Comparison of ENCODE assay signal across 24 mouse cellular contexts in genomic region chr16:22390348-22390897, GRCm38 (mm10). TPM values are rescaled to one million over a fixed set of nuclear protein-coding genes. Genes with fewer than 3 reads are reported as not detected.
DNase-seq lines count a peak whose midpoint lies in the region; ATAC-seq and TF ChIP-seq lines count a peak whose summit lies in the region.
"Had no signal": no experiment of that assay in that cellular context is flagged by ENCODE, and none has a peak within 500 bp of the region (broad histone marks: within the 10 kb centered on the region; RNA-seq: fewer than 3 reads in every experiment).

No protein-coding gene starts in this region.

- peak overlapping the region; percentile 70 for H3K27ac ChIP-seq in forebrain, postnatal 0 days (ENCODE audit: low read depth, low read length)
- H3K27ac ChIP-seq in forebrain, embryonic 14.5 days (ENCODE audit: low read depth, low read length), result no peak overlapping the region
- H3K27ac ChIP-seq in neural tube, embryonic 13.5 days (replicated peaks), result peak overlapping the region; percentile 54
- 0 out of 2 replicates have a peak overlapping the region, but pooled peaks have one; percentile 14 for H3K27ac ChIP-seq in limb, embryonic 12.5 days
- no peak overlapping the region for H3K27ac ChIP-seq in kidney, embryonic 16.5 days (ENCODE audit: low read length)
- H3K27ac ChIP-seq: embryonic facial prominence, embryonic 12.5 days; forebrain, embryonic 13.5 days; hindbrain, embryonic 14.5 days; kidney, postnatal 0 days; liver, embryonic 13.5 days; midbrain, embryonic 12.5 days had no signal

- no peak overlapping the region for H3K4me2 ChIP-seq in forebrain, postnatal 0 days (ENCODE audit: low read depth)
- no peak overlapping the region for H3K4me2 ChIP-seq in forebrain, embryonic 14.5 days (ENCODE audit: low read length)
- H3K4me2 ChIP-seq in neural tube, embryonic 13.5 days, result no peak overlapping the region
- H3K4me2 ChIP-seq in limb, embryonic 12.5 days, result no peak overlapping the region
- H3K4me2 ChIP-seq in kidney, embryonic 16.5 days (replicated peaks; ENCODE audit: low read depth, low read length), result no peak overlapping the region
- H3K4me2 ChIP-seq: embryonic facial prominence, embryonic 12.5 days; forebrain, embryonic 13.5 days; hindbrain, embryonic 14.5 days; liver, embryonic 13.5 days; midbrain, embryonic 12.5 days had no signal

- H3K36me3 ChIP-seq in forebrain, postnatal 0 days (ENCODE audit: insufficient read depth), result no peaks in the 10 kb centered on the region
- H3K36me3 ChIP-seq in forebrain, embryonic 14.5 days (ENCODE audit: control insufficient read depth, insufficient read depth, low read length), result no peaks in the 10 kb centered on the region
- no peaks in the 10 kb centered on the region for H3K36me3 ChIP-seq in neural tube, embryonic 13.5 days
- H3K36me3 ChIP-seq in limb, embryonic 12.5 days, result peaks cover 54% of the 10 kb centered on the region
- peaks cover 22% of the 10 kb centered on the region; the same call in 1 of the 2 replicates for H3K36me3 ChIP-seq in kidney, embryonic 16.5 days (ENCODE audit: insufficient read depth, low read length)
- H3K36me3 ChIP-seq: liver, embryonic 13.5 days; midbrain, embryonic 12.5 days had no signal

- no peaks in the 10 kb centered on the region for H3K4me1 ChIP-seq in forebrain, postnatal 0 days (ENCODE audit: insufficient read depth)
- H3K4me1 ChIP-seq in forebrain, embryonic 14.5 days (ENCODE audit: control insufficient read depth, insufficient read depth, low read length), result no peaks in the 10 kb centered on the region
- H3K4me1 ChIP-seq in neural tube, embryonic 13.5 days (replicated peaks), result peaks cover 23% of the 10 kb centered on the region; the same call in 1 of the 2 replicates
- H3K4me1 ChIP-seq in limb, embryonic 12.5 days (replicated peaks), result peaks cover 25% of the 10 kb centered on the region
- no peaks in the 10 kb centered on the region for H3K4me1 ChIP-seq in kidney, embryonic 16.5 days (ENCODE audit: insufficient read depth, low read length)
- H3K4me1 ChIP-seq: liver, embryonic 13.5 days; midbrain, embryonic 12.5 days had no signal

- H3K4me3 ChIP-seq in forebrain, postnatal 0 days (ENCODE audit: low read depth, low read length), result no peak overlapping the region
- no peak overlapping the region for H3K4me3 ChIP-seq in forebrain, embryonic 14.5 days (ENCODE audit: low read depth, low read length)
- H3K4me3 ChIP-seq in neural tube, embryonic 13.5 days, result no peak overlapping the region
- no peak overlapping the region for H3K4me3 ChIP-seq in limb, embryonic 12.5 days (replicated peaks)
- no peak overlapping the region for H3K4me3 ChIP-seq in kidney, embryonic 16.5 days (ENCODE audit: low read length)
- H3K4me3 ChIP-seq: embryonic facial prominence, embryonic 12.5 days; forebrain, embryonic 13.5 days; liver, embryonic 13.5 days; midbrain, embryonic 12.5 days had no signal

- H3K9me3 ChIP-seq in forebrain, postnatal 0 days (ENCODE audit: low read length), result no peaks in the 10 kb centered on the region
- no peaks in the 10 kb centered on the region for H3K9me3 ChIP-seq in forebrain, embryonic 14.5 days (replicated peaks; ENCODE audit: control insufficient read depth, low read length)
- no peaks in the 10 kb centered on the region for H3K9me3 ChIP-seq in neural tube, embryonic 13.5 days
- no peaks in the 10 kb centered on the region for H3K9me3 ChIP-seq in limb, embryonic 12.5 days
- H3K9me3 ChIP-seq in kidney, embryonic 16.5 days (ENCODE audit: low read length), result no peaks in the 10 kb centered on the region
- H3K9me3 ChIP-seq: embryonic facial prominence, embryonic 12.5 days; forebrain, embryonic 13.5 days; liver, embryonic 13.5 days; midbrain, embryonic 12.5 days had no signal

- no peak for TF ChIP-seq CTCF in forebrain, postnatal 0 days (IDR thresholded peaks at IDR 0.05; ENCODE audit: low read depth)

- ATAC-seq in forebrain, postnatal 0 days, result no peak
- no peak for ATAC-seq in forebrain, embryonic 14.5 days
- ATAC-seq in neural tube, embryonic 13.5 days (ENCODE audit: low read depth), result no peak
- no peak for ATAC-seq in limb, embryonic 12.5 days (ENCODE audit: insufficient number of reproducible peaks, insufficient read depth, low FRiP score, low TSS enrichment, low read depth)
- no peak for ATAC-seq in kidney, embryonic 16.5 days (ENCODE audit: low FRiP score, low TSS enrichment)
- ATAC-seq: CD4-positive, CD25-positive, alpha-beta regulatory T cell, adult 4 months; Patski had no signal

- no peaks in the 10 kb centered on the region for H3K27me3 ChIP-seq in forebrain, postnatal 0 days (ENCODE audit: insufficient read depth, low read length)
- no peaks in the 10 kb centered on the region for H3K27me3 ChIP-seq in forebrain, embryonic 14.5 days (replicated peaks; ENCODE audit: control insufficient read depth, insufficient read depth, low read length)
- H3K27me3 ChIP-seq in neural tube, embryonic 13.5 days, result no peaks in the 10 kb centered on the region
- no peaks in the 10 kb centered on the region for H3K27me3 ChIP-seq in limb, embryonic 12.5 days
- no peaks in the 10 kb centered on the region for H3K27me3 ChIP-seq in kidney, embryonic 16.5 days (ENCODE audit: insufficient read depth, low read length)
- H3K27me3 ChIP-seq: embryonic facial prominence, embryonic 12.5 days; forebrain, embryonic 13.5 days; liver, embryonic 13.5 days; midbrain, embryonic 12.5 days; Patski had no signal

- DNase-seq in forebrain, postnatal 0 days, result no peak
- DNase-seq in forebrain, embryonic 14.5 days (ENCODE audit: low spot score), result no peak
- no peak for DNase-seq in neural tube, embryonic 10.5 days (ENCODE audit: extremely low spot score, low spot score)
- no peak for DNase-seq in spleen, postnatal 4 days (ENCODE audit: low spot score in 2 of 2)
- DNase-seq: cerebellum, adult 11 months; cerebellum, postnatal 14 days; gastrocnemius, postnatal 36 days; kidney, adult 18-20 months; layer of hippocampus, postnatal 36 days; liver, embryonic 13.5 days; lung, adult 2 months; lung, postnatal 14 days; right cerebral cortex, postnatal 14 days; thymus, postnatal 14 days had no signal

- WGBS in forebrain, postnatal 0 days, result 80% methylated on average over 9 of the region's 9 CpGs
- WGBS in forebrain, embryonic 14.5 days, result 88% methylated on average over 9 of the region's 9 CpGs
- 44% methylated on average over 9 of the region's 9 CpGs for WGBS in neural tube, embryonic 13.5 days
- WGBS in limb, embryonic 12.5 days, result 27% methylated on average over 9 of the region's 9 CpGs
- 60% methylated on average over 9 of the region's 9 CpGs for WGBS in kidney, embryonic 16.5 days

- no peak overlapping the region for H3K9ac ChIP-seq in forebrain, postnatal 0 days
- no peak overlapping the region for H3K9ac ChIP-seq in forebrain, embryonic 14.5 days (ENCODE audit: low read length)
- no peak overlapping the region for H3K9ac ChIP-seq in neural tube, embryonic 13.5 days
- H3K9ac ChIP-seq in limb, embryonic 12.5 days (replicated peaks), result no peak overlapping the region
- H3K9ac ChIP-seq in kidney, embryonic 16.5 days (replicated peaks; ENCODE audit: low read length), result no peak overlapping the region
- H3K9ac ChIP-seq: embryonic facial prominence, embryonic 12.5 days; forebrain, embryonic 13.5 days; hindbrain, embryonic 14.5 days; liver, embryonic 13.5 days; midbrain, embryonic 12.5 days had no signal

RNA-seq across cellular contexts. Expression of gene Etv5, which starts 49.1 kb away (rescaled TPM):
- 30.5 and 37.4 TPM in 2 replicates for total RNA-seq in forebrain, postnatal 0 days (2014; rRNA removed)
- polyA plus RNA-seq in forebrain, postnatal 0 days (2015; fragmentation: Nextera tagmentation; extraction: Ambion mirVana), result 28.6 and 32.5 TPM in 2 replicates
- polyA plus RNA-seq in forebrain, embryonic 14.5 days (2014; fragmentation: Nextera tagmentation; extraction: Ambion mirVana), result 17.8 and 20.7 TPM in 2 replicates
- 26.3 and 28.1 TPM in 2 replicates for polyA plus RNA-seq in neural tube, embryonic 13.5 days (2015; fragmentation: Nextera tagmentation; extraction: Ambion mirVana)
- polyA plus RNA-seq in limb, embryonic 12.5 days (2016; fragmentation: Nextera tagmentation; extraction: Ambion mirVana), result 37.6 and 44.2 TPM in 2 replicates
- polyA plus RNA-seq in kidney, embryonic 16.5 days (2015; fragmentation: Nextera tagmentation; extraction: Ambion mirVana), result 59.9 and 64.6 TPM in 2 replicates

Comparison
In these comparisons a context has a peak if more than half of its experiments do, and no peak if none do; other contexts are left out.
1. H3K27ac ChIP-seq: peak in forebrain, postnatal 0 days (single experiment), neural tube, embryonic 13.5 days (single experiment) and limb, embryonic 12.5 days (single experiment); none in forebrain, embryonic 14.5 days (single experiment) and kidney, embryonic 16.5 days (single experiment).